Mouse (Mus musculus) embryo, embryonic 10.5 days (tissue): ENCODE results near the gene Gdf15.

ENCODE experiments used
- DNase-seq: peaks from one replicate; pipeline ENCODE4 v3.0.0-alpha.2; 2015; ENCODE audit warnings: low spot score

Gene Gdf15

DNA sequence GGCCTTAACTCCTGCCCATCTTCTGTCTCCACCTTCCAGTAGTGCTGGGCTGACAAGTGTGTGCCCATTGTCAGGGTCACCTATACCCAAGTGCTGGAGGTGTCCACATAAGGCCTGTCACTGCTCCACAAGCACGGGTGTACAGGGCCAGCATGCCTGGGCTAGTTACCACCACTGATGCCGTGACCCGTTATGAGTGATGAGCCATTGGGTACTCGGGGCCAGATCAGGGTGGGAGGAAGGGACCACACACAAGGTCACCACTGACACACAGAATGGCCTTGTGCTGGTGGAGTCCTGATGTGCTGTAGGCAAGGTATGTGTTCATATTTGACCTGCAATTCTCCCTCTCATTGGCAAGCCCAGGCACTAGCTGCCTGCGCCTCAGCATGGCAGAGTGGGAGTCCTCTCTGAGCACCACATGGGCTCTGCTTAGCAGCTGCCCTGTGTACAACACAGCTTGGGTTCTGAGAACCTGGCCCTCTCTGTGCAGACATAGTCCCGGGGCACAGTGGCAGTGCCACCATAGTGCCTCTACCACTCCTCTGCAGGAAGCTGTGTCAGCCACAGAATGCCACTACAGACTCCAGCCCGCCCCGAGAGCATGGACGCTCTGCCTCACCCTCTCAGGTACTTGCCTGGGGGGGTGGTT lies 47.5 kb downstream of the Gdf15 start:
- DNase-seq = no peak

GRCm38 (mm10) chr8:70583476-70584387 lies 48.5 kb downstream of the Gdf15 start:
- no peak for DNase-seq
